Mouse (Mus musculus) bone marrow macrophage, adult 2 months (primary cell): ENCODE results near the gene Gm3739. TPM values are rescaled to one million over a fixed set of nuclear protein-coding genes. Genes with fewer than 3 reads are reported as not detected.
"Not testable (repeated sequence)": the region's sequence is repeated elsewhere in the genome, so short reads cannot be mapped to it uniquely, and the experiment has no call there.

Experiments
- H3K27ac ChIP-seq: 2 replicates; pipeline ENCODE4 v1.5.1; 2012; ENCODE audit warnings: low read depth, low read length; ENCODE audit not compliant: insufficient read depth
- H3K4me1 ChIP-seq: 2 replicates; pipeline ENCODE4 v1.6.1; 2012; ENCODE audit warnings: low read length; ENCODE audit not compliant: control insufficient read depth, insufficient read depth
- H3K4me3 ChIP-seq: 2 replicates; pipeline ENCODE4 v1.5.1; 2012; ENCODE audit warnings: mild to moderate bottlenecking, low read length, moderate library complexity; ENCODE audit not compliant: insufficient read depth
- polyA plus RNA-seq: library from polyadenylated mRNA; stranded (reverse); fragments of >200 nt; gene quantifications from 2 replicates; pipeline ENCODE4 v1.2.4, GENCODE M21; 2012; ENCODE audit not compliant: missing spikeins, insufficient read depth, insufficient read length

Gene Gm3739
- not detected in 2 replicates for polyA plus RNA-seq

GRCm38 (mm10) chr14:7314661-7315060 is at the start of gene Gm3739:
Gm3739 (minus strand) TSS chr14:7315049.
- not testable (repeated sequence) for H3K4me1 ChIP-seq, H3K27ac ChIP-seq, H3K4me3 ChIP-seq

- not testable (repeated sequence) for H3K4me1 ChIP-seq, H3K27ac ChIP-seq, H3K4me3 ChIP-seq
Measured at GRCm38 (mm10) chr14:7332295-7332694, 17.4 kb upstream of the Gm3739 start, which contains the start of gene Gm5797. Gm5797 (minus strand) TSS chr14:7332395.

- not testable (repeated sequence) for H3K27ac ChIP-seq, H3K4me1 ChIP-seq, H3K4me3 ChIP-seq
Measured at GRCm38 (mm10) chr14:7315093-7315492, 244 bp upstream of the Gm3739 start.

GRCm38 (mm10) chr14:7264614-7265013 is 50.2 kb downstream of the Gm3739 start, which contains the start of gene Gm3727:
Gm3727 (minus strand) TSS chr14:7264714.
- H3K4me1 ChIP-seq, H3K4me3 ChIP-seq, H3K27ac ChIP-seq: not testable (repeated sequence)

Other genes with a start within 250 kb of the Gm3739 start
- not detected in 2 replicates for gene Gm3696, start 214.4 kb downstream of the Gm3739 start, polyA plus RNA-seq
- not detected in 2 replicates for gene Gm6676, start 189.6 kb downstream of the Gm3739 start, polyA plus RNA-seq
- not detected in 2 replicates for gene Gm3512, start 140.5 kb downstream of the Gm3739 start, polyA plus RNA-seq
- not detected in 2 replicates for gene Gm16434, start 120.5 kb downstream of the Gm3739 start, polyA plus RNA-seq
- not detected in 2 replicates for gene Gm3727, start 50.3 kb downstream of the Gm3739 start, polyA plus RNA-seq
- gene Gm5797, start 17.3 kb upstream of the Gm3739 start, polyA plus RNA-seq: not detected in 2 replicates
- gene Gm8374, start 50.1 kb upstream of the Gm3739 start, polyA plus RNA-seq: not detected in 2 replicates
- gene Gm3755, start 135.9 kb upstream of the Gm3739 start, polyA plus RNA-seq: not detected in 2 replicates
- not detected in 2 replicates for gene Gm3752, start 168.7 kb upstream of the Gm3739 start, polyA plus RNA-seq